Mouse (Mus musculus) heart, postnatal 36 days (tissue): ENCODE measurements around the gene Srsf5. TPM values are rescaled to one million over a fixed set of nuclear protein-coding genes. Genes with fewer than 3 reads are reported as not detected.

Experiments
- DNase-seq, 2 experiments: peaks; one replicate each; pipeline ENCODE4 v3.0.0; 2021 to 2022
- intact Hi-C: fragments of 180-260 bp; cut with DNase I; formaldehyde crosslinking; loops from one replicate; pipeline ENCODE4 v1.15.1; 2025
- total RNA-seq, 2 experiments: library from RNA; stranded (reverse); gene quantifications; 2 replicates each; pipeline ENCODE4 v1.2.3; 2021

Gene Srsf5
- total RNA-seq, 2 experiments from 2014 or later: 98.3 to 181 TPM

DNA sequence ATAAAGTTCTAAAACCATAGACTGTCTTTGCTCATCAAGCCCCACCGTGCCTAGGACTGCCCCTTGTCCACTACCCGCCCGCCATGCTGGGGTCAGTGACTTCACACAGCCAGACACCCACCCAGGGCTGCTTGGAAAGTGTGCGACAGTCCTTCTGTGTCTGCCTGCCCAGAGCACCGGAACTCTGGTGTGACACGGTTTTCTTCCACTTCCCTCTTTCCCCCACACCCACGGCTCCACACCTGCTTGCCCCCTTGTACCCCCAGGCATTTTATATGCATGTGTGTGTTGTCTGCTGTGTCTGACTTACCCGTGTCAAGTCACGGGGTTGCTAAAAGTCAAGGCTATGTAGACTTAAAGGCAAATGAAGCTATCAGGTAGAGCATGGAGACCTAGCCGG is 46.5 kb downstream of the Srsf5 start:
- intact Hi-C loops: no loop called here
- DNase-seq: no peak

DNA sequence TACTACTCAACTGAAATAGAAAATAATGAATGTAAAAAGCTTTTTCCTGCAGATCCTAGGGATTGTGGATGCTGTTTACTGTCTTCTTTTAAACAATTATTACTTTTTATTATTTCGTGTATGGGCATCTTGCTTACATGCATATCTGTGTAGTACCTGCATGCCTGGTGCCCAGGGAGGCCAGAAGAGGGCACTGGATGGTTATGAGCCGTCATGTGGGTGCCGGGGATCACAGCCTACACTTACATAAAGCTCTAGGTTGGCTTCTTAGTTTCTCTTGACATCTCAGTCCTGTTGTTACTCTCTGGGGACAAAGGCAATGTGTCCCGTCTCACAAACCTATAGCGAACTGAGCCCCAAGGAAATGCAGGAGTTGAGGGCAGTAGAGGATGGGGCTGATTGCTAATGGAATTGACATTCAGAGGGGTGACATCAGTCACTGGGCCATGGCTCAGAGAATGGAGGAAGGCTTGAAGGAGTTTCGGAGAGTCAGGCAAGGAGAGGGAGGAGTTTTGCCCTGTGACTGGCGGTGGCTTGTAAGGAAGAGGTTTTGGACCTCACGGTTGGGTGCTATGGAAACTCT is 47.3 kb downstream of the Srsf5 start:
- intact Hi-C loops: no loop called here
- DNase-seq: no peak

DNA sequence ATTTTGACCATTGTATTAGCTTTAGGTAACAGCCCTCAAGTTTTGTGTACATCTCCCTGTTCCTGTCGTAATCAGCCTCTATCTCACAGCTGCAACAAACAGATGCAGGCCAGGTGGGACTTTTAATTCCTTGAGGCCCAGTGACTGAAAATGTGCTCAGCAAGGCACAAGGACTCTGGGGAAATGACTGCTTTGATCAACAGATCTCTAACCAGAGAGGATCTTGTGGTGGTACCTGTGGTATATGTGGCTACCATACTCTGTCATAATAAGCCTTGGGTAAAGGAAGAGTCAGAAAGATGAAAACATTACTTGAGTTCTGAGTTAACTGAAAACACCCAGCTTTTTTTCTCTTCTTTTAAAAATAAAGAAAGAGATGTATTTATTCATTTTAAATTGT is 48.5 kb downstream of the Srsf5 start:
- no peak for DNase-seq
- intact Hi-C loops: no loop called here

DNA sequence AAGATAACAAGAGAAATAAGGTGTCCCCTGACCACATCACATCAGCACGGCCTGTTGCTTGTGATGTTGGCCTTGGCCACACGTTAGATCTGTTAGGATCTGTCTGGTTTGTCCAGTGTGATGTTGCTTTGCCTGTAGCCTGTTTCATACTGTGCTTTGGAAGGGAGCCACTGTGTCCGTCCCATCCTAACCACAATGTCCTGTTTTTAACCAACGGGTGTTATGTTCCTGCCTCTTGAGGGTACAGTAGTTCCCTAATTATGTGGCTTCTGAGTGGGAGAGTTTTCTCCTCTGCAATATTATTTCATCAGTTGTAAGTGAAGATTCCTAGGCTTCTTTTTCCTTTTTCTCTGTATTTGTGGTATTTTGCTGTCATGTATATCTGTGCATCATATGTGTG is 50.0 kb downstream of the Srsf5 start:
- no peak for DNase-seq
- intact Hi-C loops: no loop called here

DNA sequence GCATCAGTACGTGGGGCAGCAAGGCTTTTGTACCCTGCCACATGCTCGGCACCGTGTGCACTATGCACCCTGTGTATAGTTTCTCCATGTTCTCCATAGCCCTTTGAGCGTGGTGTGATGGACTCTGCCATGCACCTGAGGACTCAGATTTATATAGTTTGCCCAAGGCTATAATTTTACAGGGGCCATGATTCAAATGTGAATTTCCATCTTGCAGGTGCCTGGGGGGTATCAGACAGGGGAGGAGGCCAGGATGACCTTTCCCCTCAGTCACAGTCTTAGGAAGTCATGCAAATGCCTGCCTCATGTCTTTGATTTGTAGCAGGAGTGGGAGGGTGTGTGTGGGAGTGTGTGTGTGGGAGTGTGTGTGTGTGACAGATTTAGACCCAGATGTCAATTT is 52.3 kb downstream of the Srsf5 start:
- DNase-seq: no peak
- intact Hi-C loops: no loop called here

DNA sequence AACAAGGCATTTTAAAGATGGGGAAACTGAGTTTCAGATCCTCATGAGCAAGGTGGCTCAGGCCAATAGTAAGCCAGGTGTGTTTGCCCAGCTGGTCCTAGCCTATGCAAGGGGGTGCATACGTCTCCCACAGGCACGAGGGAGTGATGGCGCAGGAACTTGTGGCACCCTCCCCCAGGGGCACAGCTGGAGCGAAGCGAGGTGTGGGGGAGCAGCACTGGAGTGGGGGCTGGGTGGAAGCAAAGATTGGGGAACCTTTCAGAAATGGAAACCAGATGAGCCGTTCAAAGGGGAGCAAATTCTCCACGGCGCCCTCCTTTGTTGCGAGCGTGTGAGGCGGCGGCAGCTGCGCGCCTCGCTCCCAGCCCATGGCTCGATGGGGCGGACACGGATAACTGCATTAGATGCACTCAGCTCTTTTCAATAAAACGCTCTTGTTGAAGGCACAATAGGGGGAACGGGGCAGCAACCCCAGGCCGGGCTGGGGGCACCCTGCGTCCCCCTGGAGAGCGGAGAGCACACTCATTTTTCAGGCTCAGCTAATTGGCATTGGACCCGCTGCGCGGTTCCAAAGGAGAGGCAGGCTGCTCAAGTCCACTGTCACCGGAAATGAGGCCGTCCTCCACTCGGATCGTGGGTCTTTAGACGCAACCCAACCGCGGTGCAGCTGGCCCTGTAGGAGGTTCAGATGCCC is 53.4 kb downstream of the Srsf5 start:
- DNase-seq: no peak
- intact Hi-C loops: no loop called here

Other genes with a start within 250 kb of the Srsf5 start
- not detected for gene Ccdc177, start 184.8 kb upstream of the Srsf5 start, total RNA-seq
- 10 to 100 TPM; 72.2 to 76.1 TPM for gene Susd6, start 155.0 kb upstream of the Srsf5 start, total RNA-seq
- not detected for gene Slc10a1, start 23.2 kb downstream of the Srsf5 start, total RNA-seq
- 1 to 10 TPM; 5.9 to 8.2 TPM for gene Smoc1, start 81.3 kb downstream of the Srsf5 start, total RNA-seq